Mouse (Mus musculus) macrophage (primary cell): ENCODE measurements around the gene Afap1l2. TPM values are rescaled to one million over a fixed set of nuclear protein-coding genes. Genes with fewer than 3 reads are reported as not detected.

ENCODE experiments used
- H3K27ac ChIP-seq: fragments of 350-480 bp; formaldehyde crosslinking; 2 replicates; pipeline ENCODE4 v1.9.0; 2021
- H3K36me3 ChIP-seq: fragments of 350-480 bp; formaldehyde crosslinking; 2 replicates; pipeline ENCODE4 v1.9.0; 2021; ENCODE audit errors: inconsistent target
- H3K4me3 ChIP-seq: fragments of 350-480 bp; formaldehyde crosslinking; 2 replicates; pipeline ENCODE4 v1.9.0; 2021; ENCODE audit errors: inconsistent target
- H3K79me2 ChIP-seq: fragments of 350-480 bp; formaldehyde crosslinking; 2 replicates; pipeline ENCODE4 v1.9.0; 2021; ENCODE audit errors: inconsistent target
- WGBS: methylation state at CpG from one replicate; pipeline ENCODE4 v1.1.7; 2026; ENCODE audit warnings: inconsistent platforms; ENCODE audit not compliant: missing documents; 5-methylcytosine and 5-hydroxymethylcytosine counted together
- polyA plus RNA-seq: library from polyadenylated mRNA; stranded (reverse); fragments of 250-400 nt; gene quantifications from 3 replicates; pipeline ENCODE4 v1.2.4, GENCODE M21; 2018; ENCODE audit warnings: inconsistent platforms

The Afap1l2 gene
- polyA plus RNA-seq, 1 experiment from 2014 or later: not detected

- H3K27ac ChIP-seq: no peak overlapping the region
- no peaks in the 10 kb centered on the region for H3K79me2 ChIP-seq
- no peak overlapping the region for H3K4me3 ChIP-seq
- WGBS: 75% methylated on average over 8 of the region's 8 CpGs
- H3K36me3 ChIP-seq: no peaks in the 10 kb centered on the region
Observed at GRCm38 (mm10) chr19:57017785-57018179, 9.8 kb upstream of the Afap1l2 start.

DNA sequence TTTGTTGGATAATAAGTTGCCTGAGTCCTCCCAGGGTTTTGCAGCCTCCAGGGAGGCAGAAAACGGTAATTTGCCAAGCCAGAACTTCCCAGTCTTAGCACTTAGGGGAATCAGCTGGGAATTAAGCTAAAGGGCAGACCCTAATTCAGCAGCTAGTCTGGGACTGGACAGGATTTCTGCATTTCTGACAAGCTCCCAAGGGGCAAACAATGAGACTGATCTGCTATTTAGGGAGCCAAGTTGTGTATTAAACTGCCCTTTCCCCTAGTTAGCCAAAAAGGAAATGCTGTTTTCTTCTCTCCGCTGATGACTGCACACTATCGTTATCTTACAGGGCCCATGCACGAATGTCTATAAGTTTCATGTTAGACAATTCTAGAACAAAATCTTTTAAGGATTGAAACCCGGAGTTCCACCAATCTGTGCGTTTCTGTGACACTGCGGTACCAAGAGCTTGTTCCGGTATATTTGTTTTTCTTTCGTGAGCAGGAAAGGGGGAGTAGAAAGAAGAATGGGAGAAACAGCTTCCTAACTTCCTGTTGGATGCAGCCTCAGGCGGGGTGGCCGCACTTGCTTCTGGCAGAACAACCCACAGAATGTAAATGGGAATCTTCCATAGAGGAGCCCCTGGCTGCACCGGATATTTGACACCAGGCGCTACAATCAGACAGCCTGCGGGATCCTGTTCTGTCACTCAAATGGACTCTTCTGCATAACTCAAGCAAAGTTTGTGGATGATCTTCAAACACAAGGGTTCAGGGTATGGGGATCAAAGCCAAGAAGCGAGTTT lies 9.2 kb upstream of the Afap1l2 start:
- Histone ChIP-seq H3K79me2 (no peaks in the 10 kb centered on the region), H3K36me3 (no peaks in the 10 kb centered on the region), H3K4me3 (no peak overlapping the region), H3K27ac (no peak overlapping the region)
- 22% methylated on average over 15 of the region's 15 CpGs for WGBS

DNA sequence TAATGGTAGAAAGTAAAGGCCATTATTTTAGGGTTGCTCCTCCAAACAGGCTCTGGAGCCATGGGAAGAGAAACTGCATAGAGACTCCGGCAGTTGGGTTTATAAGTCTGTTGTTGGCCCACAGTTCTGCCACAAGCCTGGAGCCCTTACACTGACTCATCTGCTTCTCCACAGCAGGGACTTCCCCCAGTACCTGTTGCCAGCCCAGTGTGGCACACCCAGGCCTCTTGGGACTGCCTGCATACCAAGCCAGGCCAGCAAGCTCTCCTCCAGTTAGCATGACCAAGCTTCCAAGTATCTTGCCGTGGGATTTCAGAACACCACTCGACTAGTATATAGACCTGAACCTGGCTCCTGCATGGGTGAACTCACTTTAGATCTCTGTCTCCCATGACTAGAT lies 6.8 kb upstream of the Afap1l2 start:
- Histone ChIP-seq H3K4me3 (no peak overlapping the region), H3K79me2 (no peaks in the 10 kb centered on the region), H3K27ac (no peak overlapping the region), H3K36me3 (no peaks in the 10 kb centered on the region)
- 83% methylated on average over 3 of the region's 3 CpGs for WGBS

- H3K36me3 ChIP-seq: no peaks in the 10 kb centered on the region
- H3K4me3 ChIP-seq: no peak overlapping the region
- no peak overlapping the region for H3K27ac ChIP-seq
- WGBS: 65% methylated on average over 6 of the region's 6 CpGs
- H3K79me2 ChIP-seq: no peaks in the 10 kb centered on the region
Observed at GRCm38 (mm10) chr19:57013271-57013677, 5.2 kb upstream of the Afap1l2 start.

DNA sequence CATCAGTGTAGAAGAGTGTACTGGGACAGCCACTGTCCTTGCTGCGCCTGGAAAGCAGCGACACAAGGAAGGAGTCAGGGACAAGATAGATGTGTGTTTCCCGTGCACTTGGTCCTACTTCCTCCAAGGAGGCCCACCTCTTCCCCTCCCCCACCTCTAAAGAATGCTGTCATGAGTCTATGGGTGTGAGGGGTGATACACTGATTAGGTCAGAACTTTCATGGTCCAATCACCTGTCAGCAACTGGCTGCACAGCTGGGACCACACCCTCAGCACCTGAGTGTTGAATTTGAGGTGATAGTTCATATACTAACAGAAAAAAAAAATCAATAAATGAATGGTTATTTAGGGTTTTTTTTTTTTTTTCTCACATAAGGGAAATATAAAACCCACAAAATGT lies 4.0 kb upstream of the Afap1l2 start:
- no peaks in the 10 kb centered on the region for H3K79me2 ChIP-seq
- H3K27ac ChIP-seq: no peak overlapping the region
- H3K4me3 ChIP-seq: no peak overlapping the region
- WGBS: 51% methylated on average over 3 of the region's 3 CpGs
- H3K36me3 ChIP-seq: no peaks in the 10 kb centered on the region

- no peak overlapping the region for H3K4me3 ChIP-seq
- no peaks in the 10 kb centered on the region for H3K36me3 ChIP-seq
- no peaks in the 10 kb centered on the region for H3K79me2 ChIP-seq
- H3K27ac ChIP-seq: no peak overlapping the region
- WGBS: 43% methylated on average over 4 of the region's 4 CpGs
Observed at GRCm38 (mm10) chr19:57010064-57010463, 2.0 kb upstream of the Afap1l2 start.

GRCm38 (mm10) chr19:57009653-57010052 lies 1.6 kb upstream of the Afap1l2 start:
- WGBS: 88% methylated on average over 4 of the region's 4 CpGs
- H3K4me3 ChIP-seq: no peak overlapping the region
- H3K36me3 ChIP-seq: no peaks in the 10 kb centered on the region
- H3K79me2 ChIP-seq: no peaks in the 10 kb centered on the region
- H3K27ac ChIP-seq: no peak overlapping the region

DNA sequence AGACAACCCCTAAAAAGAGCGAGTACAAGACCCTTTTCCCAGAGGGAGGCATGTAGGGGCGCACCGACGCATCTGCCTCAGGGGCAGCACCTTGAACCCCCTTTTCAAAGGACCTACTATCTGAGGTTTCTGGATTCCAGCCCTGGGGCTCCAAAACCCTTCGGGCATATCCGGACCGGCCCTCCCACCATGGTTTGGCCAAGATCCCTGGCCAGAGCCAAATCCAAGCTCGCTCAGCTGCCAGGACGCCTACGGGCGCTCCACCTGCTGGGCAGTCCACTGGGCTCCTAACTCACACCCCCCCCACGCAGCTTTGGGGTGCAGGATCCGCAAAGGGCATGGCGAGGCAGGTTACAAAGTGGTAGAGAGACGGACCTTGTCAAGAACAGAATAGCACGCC lies 737 bp downstream of the Afap1l2 start:
- Histone ChIP-seq H3K4me3 (no peak overlapping the region), H3K79me2 (no peaks in the 10 kb centered on the region), H3K27ac (no peak overlapping the region), H3K36me3 (no peaks in the 10 kb centered on the region)
- WGBS: 75% methylated on average over 16 of the region's 16 CpGs

DNA sequence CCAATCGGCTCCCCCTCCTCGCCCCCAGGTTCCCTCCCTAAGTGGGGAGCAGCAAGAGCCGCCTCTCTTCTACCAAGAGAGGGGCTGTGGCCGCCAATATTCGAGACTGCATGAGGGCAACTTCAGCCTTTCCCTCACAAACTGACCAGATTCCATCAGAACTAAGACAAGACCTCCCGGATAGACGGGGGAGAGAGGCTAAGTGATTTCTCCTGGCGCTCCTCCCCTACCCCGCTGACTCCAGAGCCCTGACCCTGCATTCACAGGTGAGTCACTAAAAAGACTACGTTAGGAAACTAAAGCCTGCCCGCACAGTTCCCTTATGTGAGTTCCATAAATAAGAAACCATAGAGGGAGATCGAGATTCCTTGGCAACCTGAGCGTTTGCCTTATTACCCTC lies 1.2 kb downstream of the Afap1l2 start:
- 82% methylated on average over 13 of the region's 13 CpGs for WGBS
- H3K36me3 ChIP-seq: no peaks in the 10 kb centered on the region
- no peak overlapping the region for H3K4me3 ChIP-seq
- no peak overlapping the region for H3K27ac ChIP-seq
- no peaks in the 10 kb centered on the region for H3K79me2 ChIP-seq

GRCm38 (mm10) chr19:57005062-57005461 lies 3.0 kb downstream of the Afap1l2 start:
- H3K27ac ChIP-seq: no peak overlapping the region
- no peak overlapping the region for H3K4me3 ChIP-seq
- no peaks in the 10 kb centered on the region for H3K36me3 ChIP-seq
- 86% methylated on average over 4 of the region's 4 CpGs for WGBS
- no peaks in the 10 kb centered on the region for H3K79me2 ChIP-seq

DNA sequence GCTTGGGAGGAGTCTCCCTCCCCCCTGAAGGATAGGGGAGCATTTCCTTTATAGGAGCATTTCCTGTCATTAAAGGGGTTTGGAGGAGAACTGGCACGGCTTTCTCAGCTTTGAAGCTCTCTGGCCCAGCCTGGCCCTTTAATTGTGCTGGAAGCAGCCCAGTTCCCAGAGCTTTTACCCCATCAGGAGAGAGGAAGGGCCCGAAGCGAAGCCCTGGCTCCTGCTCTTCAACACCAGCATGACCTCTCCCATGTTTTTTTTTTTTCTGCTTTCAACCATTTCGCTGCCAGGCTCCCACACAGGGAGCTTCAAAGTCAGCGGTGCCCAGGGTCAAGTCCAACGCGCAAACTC lies 4.6 kb downstream of the Afap1l2 start:
- H3K4me3 ChIP-seq: no peak overlapping the region
- no peaks in the 10 kb centered on the region for H3K79me2 ChIP-seq
- 67% methylated on average over 7 of the region's 7 CpGs for WGBS
- H3K27ac ChIP-seq: no peak overlapping the region
- H3K36me3 ChIP-seq: no peaks in the 10 kb centered on the region

- WGBS: 76% methylated on average over 12 of the region's 12 CpGs
- H3K27ac ChIP-seq: no peak overlapping the region
- H3K79me2 ChIP-seq: no peaks in the 10 kb centered on the region
- H3K4me3 ChIP-seq: no peak overlapping the region
- H3K36me3 ChIP-seq: no peaks in the 10 kb centered on the region
Observed at GRCm38 (mm10) chr19:57002741-57003459, 5.1 kb downstream of the Afap1l2 start.

DNA sequence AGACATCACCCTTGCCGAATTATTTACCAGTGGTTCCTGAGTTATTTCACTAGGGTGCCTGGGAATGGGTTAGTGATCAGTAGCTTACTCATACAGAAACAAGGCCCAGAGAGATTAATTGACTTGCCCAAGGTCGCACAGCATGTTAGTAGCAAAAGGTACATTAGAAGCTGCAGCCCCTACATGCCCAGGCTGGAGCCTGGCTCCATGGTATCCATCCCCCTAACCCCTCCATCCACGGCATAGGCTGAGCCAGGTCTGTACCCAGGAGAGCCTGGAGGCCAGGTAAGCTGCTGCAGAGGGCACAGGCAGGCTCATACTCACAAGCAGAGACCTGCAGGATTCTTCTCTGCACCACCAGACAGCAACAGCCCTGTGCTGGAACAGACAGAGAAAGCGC lies 6.1 kb downstream of the Afap1l2 start:
- H3K27ac ChIP-seq: no peak overlapping the region
- WGBS: 93% methylated on average over 4 of the region's 4 CpGs
- no peaks in the 10 kb centered on the region for H3K36me3 ChIP-seq
- H3K79me2 ChIP-seq: no peaks in the 10 kb centered on the region
- no peak overlapping the region for H3K4me3 ChIP-seq

DNA sequence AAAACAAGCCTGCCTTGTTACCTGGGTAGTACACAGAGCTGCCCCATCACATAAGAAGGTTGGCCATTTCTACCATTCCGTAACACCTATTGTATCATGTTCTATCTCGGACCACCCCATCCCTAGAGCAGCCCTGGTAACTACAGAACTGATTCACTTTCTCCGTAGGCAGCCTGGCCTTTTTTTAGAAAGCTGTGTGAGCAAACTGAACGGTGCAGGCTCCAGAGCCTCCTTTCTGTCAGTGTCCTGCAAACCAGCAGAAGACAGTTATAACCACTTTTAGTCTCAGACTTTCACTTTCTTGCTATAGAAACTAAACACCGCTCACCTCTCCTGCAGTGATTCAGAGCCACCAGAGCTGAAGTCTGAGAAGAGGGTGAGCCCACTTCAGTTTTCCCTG lies 7.4 kb downstream of the Afap1l2 start:
- WGBS: 94% methylated on average over 5 of the region's 5 CpGs
- Histone ChIP-seq H3K27ac (no peak overlapping the region), H3K36me3 (no peaks in the 10 kb centered on the region), H3K79me2 (no peaks in the 10 kb centered on the region), H3K4me3 (no peak overlapping the region)

- WGBS: 78% methylated on average over 2 of the region's 2 CpGs
- no peaks in the 10 kb centered on the region for H3K79me2 ChIP-seq
Observed at GRCm38 (mm10) chr19:56999781-57000180, 8.2 kb downstream of the Afap1l2 start.

More at GRCm38 (mm10) chr19:56999781-57000180, 8.2 kb downstream of the Afap1l2 start:
- Histone ChIP-seq H3K4me3 (no peak overlapping the region), H3K27ac (no peak overlapping the region), H3K36me3 (no peaks in the 10 kb centered on the region)
